Mouse (Mus musculus) embryonic facial prominence, embryonic 15.5 days (tissue): ENCODE data around the gene Ankrd9. TPM values are rescaled to one million over a fixed set of nuclear protein-coding genes. Genes with fewer than 3 reads are reported as not detected.

Experiments
- ATAC-seq: fragments of 200-750 bp; cut with Nextera tagmentation; 2 replicates; pipeline ENCODE4 v1.8.0; 2017; ENCODE audit warnings: low read depth, moderate TSS enrichment; ENCODE audit not compliant: insufficient number of reproducible peaks, low FRiP score, low TSS enrichment
- H3K27ac ChIP-seq: fragments of 300-500 bp; sonication (generic); replicated peaks from 2 replicates; pipeline ENCODE4 v1.5.1; 2015; ENCODE audit warnings: mild to moderate bottlenecking, inconsistent platforms
- H3K27me3 ChIP-seq: fragments of 300-500 bp; sonication (generic); 2 replicates; pipeline ENCODE4 v1.6.1; 2015; ENCODE audit warnings: inconsistent platforms
- H3K36me3 ChIP-seq: fragments of 300-500 bp; sonication (generic); 2 replicates; pipeline ENCODE4 v1.6.1; 2015; ENCODE audit warnings: mild to moderate bottlenecking, inconsistent platforms
- H3K4me1 ChIP-seq: fragments of 300-500 bp; sonication (generic); 2 replicates; pipeline ENCODE4 v1.6.1; 2015; ENCODE audit warnings: inconsistent platforms
- H3K4me2 ChIP-seq: fragments of 300-500 bp; sonication (generic); replicated peaks from 2 replicates; pipeline ENCODE4 v1.6.1; 2015; ENCODE audit warnings: mild to moderate bottlenecking, inconsistent platforms
- H3K4me3 ChIP-seq: fragments of 300-500 bp; sonication (generic); replicated peaks from 2 replicates; pipeline ENCODE4 v1.5.1; 2015; ENCODE audit warnings: mild to moderate bottlenecking, inconsistent platforms
- H3K9ac ChIP-seq: fragments of 300-500 bp; sonication (generic); 2 replicates; pipeline ENCODE4 v1.6.1; 2015; ENCODE audit warnings: inconsistent platforms
- H3K9me3 ChIP-seq: fragments of 300-500 bp; sonication (generic); replicated peaks from 2 replicates; pipeline ENCODE4 v1.6.1; 2016; ENCODE audit warnings: inconsistent platforms
- WGBS: fragments of 180-500 bp; shearing (Covaris S2); methylation state at CpG from one replicate; pipeline ENCODE4 v1.1.7; 2015; 5-methylcytosine and 5-hydroxymethylcytosine counted together
- polyA plus RNA-seq: library from polyadenylated mRNA; unstranded; fragments of >200 nt; fragmentation: Nextera tagmentation; extraction: Ambion mirVana; gene quantifications from 2 replicates; pipeline ENCODE4 v1.2.1, GENCODE M21; 2015

Gene Ankrd9
- polyA plus RNA-seq, 1 experiment from 2014 or later: 16.6 TPM

DNA sequence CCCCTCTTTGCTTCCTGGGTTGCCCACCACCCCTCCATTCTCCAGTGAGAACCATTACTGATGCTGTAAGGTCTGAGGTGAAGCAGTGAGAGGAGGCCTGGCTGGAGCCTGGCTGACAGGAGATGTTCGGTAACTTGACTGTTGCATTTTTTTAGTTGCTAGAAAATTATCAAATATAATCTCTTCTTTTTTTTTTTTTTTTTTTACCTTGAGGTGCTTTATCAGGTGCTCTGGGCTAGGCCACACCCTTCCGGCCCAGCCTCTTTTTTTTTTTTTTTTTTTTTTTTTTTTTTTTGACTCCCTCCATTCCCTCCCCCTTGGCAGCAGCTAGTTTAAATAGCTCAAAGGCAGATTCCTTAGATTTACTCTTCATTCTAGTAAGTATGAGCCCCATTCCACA, 24.9 kb downstream of the Ankrd9 start:
- Histone ChIP-seq H3K4me1 (no peaks in the 10 kb centered on the region), H3K4me2 (no peak overlapping the region), H3K4me3 (no peak overlapping the region), H3K9me3 (no peaks in the 10 kb centered on the region), H3K9ac (no peak overlapping the region), H3K36me3 (peaks cover 29% of the 10 kb centered on the region), H3K27me3 (no peaks in the 10 kb centered on the region), H3K27ac (no peak overlapping the region)
- no peak for ATAC-seq
- WGBS: 81% methylated on average over 2 of the region's 2 CpGs

DNA sequence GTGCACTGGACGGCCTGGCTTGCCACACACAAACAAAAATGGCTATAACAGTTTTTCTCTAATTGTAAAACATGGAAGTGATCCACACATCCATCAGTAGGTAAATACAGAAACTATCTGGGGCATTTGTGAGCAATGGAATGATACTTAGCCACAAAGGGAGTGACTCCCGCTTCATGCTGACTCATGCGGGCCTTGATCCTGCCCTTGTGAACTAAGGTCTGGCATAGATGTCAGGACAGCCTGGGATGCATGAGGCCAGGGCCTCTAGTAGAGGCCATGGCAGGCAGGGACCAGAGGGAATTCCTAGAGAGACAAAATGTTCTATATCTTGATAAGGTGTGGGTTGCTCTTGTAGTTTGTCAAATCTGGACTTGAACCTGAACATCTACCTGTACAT, 25.4 kb downstream of the Ankrd9 start:
- peaks cover 32% of the 10 kb centered on the region for H3K36me3 ChIP-seq
- no peaks in the 10 kb centered on the region for H3K9me3 ChIP-seq
- H3K27ac ChIP-seq: no peak overlapping the region
- H3K4me1 ChIP-seq: no peaks in the 10 kb centered on the region
- H3K4me2 ChIP-seq: no peak overlapping the region
- WGBS: 84% methylated on average over 3 of the region's 3 CpGs
- no peak overlapping the region for H3K4me3 ChIP-seq
- ATAC-seq: no peak
- H3K9ac ChIP-seq: no peak overlapping the region
- no peaks in the 10 kb centered on the region for H3K27me3 ChIP-seq

DNA sequence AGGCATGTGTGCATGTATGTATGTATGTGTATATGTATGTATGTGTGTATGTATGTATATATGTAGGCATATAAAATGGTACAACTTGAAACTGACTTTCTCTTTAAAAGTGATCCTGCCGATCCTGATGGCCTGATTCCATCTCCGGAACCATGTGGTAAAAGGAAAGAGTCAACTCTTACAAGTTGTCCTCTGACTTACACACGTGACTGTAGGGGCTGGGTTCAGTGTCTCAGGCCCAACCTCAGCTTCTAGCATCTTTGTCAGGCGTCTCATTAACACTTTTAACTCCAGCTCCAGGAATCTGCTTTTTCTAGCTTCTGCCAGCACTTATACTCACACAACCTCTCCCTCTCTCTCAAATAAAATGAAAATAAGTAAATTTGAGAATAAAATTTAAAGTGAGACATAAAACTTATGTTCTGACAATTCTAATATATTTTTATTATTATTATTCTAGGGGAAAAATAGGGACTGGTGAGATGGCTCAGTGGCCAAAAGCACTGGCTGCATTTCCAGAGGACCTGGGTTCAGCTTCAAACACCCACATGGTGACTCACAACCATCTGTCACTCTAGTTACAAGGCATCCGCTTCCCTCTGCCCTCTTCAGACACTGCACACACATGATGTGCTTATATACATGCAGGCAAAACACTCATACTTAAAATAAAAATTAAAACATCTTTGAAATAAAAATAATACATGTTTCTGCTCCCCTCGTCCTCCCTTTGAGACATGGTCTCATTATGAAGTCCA, 26.0 kb downstream of the Ankrd9 start:
- ATAC-seq: no peak
- Histone ChIP-seq H3K36me3 (peaks cover 38% of the 10 kb centered on the region), H3K4me1 (no peaks in the 10 kb centered on the region), H3K4me2 (no peak overlapping the region), H3K4me3 (no peak overlapping the region), H3K27me3 (no peaks in the 10 kb centered on the region), H3K27ac (no peak overlapping the region), H3K9ac (no peak overlapping the region), H3K9me3 (no peaks in the 10 kb centered on the region)
- 78% methylated on average over 6 of the region's 6 CpGs for WGBS

DNA sequence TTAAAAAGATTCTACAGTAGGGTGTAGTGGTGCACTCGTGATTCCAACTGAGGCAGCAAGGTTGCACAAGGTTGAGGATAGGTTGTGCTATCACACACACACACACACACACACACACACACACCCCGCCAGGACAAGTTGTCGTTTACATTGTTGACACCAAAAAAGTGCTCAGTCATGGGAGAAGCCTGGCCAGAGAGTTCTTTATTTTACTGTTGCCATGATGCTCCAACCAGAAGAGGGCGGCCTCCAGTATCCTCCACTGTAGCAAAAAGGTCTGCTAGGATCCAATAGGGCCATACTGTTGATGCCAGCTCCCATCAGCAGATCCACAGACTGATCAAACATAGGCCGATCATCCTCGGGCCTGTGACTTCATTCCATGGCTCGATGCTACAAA, 27.6 kb downstream of the Ankrd9 start:
- H3K4me3 ChIP-seq: no peak overlapping the region
- H3K9ac ChIP-seq: no peak overlapping the region
- H3K27ac ChIP-seq: no peak overlapping the region
- no peaks in the 10 kb centered on the region for H3K4me1 ChIP-seq
- H3K36me3 ChIP-seq: peaks cover 45% of the 10 kb centered on the region
- no peaks in the 10 kb centered on the region for H3K27me3 ChIP-seq
- H3K9me3 ChIP-seq: no peaks in the 10 kb centered on the region
- ATAC-seq: no peak
- 79% methylated on average over 7 of the region's 7 CpGs for WGBS
- no peak overlapping the region for H3K4me2 ChIP-seq

DNA sequence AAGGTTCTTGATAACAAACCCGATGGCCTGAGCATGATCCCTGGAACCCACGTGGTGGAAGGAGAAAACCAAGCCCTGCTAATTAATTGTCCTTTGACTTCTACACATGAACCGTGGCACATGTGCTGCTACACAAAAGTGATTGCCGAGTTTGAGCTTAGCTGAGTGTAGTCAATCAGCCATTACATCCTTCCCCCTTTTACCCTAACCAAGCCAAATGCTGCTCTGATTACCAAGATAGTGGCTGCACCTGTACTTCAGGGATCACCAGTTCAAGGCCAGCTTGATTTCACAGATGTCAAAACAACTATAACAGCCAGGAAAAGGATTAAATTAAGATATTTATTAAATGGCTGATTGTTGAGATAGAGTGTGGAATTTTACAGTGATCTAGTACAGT, 28.7 kb downstream of the Ankrd9 start:
- Histone ChIP-seq H3K4me1 (no peaks in the 10 kb centered on the region), H3K4me3 (no peak overlapping the region), H3K4me2 (no peak overlapping the region), H3K9me3 (no peaks in the 10 kb centered on the region), H3K36me3 (peaks cover 41% of the 10 kb centered on the region), H3K27ac (no peak overlapping the region), H3K27me3 (no peaks in the 10 kb centered on the region), H3K9ac (no peak overlapping the region)
- 79% methylated on average over 4 of the region's 4 CpGs for WGBS
- ATAC-seq: no peak

DNA sequence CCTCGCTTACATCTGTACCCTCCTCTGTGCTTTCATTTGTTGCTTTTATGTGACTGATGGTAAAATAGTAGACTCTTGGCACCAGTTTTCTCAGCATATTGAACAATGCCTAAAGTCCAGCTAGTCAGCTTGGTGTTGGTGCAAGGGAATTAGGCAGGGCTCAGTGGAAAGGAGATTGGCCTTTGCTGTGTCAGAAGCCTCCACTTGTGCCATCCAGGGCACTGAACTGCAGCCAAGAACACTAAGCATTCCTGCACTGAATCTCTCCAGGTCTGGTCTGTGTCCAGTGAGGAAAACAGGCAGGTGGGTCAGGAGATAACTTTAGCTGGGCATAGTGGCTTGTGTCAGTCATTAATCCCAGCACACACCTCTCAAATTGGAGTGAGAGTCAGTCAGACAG, 29.4 kb downstream of the Ankrd9 start:
- Histone ChIP-seq H3K36me3 (peaks cover 44% of the 10 kb centered on the region), H3K4me1 (no peaks in the 10 kb centered on the region), H3K9ac (no peak overlapping the region), H3K27me3 (no peaks in the 10 kb centered on the region), H3K4me3 (no peak overlapping the region), H3K4me2 (no peak overlapping the region), H3K9me3 (no peaks in the 10 kb centered on the region), H3K27ac (no peak overlapping the region)
- ATAC-seq: no peak
- WGBS: 94% methylated on average over 1 of the region's 1 CpGs

DNA sequence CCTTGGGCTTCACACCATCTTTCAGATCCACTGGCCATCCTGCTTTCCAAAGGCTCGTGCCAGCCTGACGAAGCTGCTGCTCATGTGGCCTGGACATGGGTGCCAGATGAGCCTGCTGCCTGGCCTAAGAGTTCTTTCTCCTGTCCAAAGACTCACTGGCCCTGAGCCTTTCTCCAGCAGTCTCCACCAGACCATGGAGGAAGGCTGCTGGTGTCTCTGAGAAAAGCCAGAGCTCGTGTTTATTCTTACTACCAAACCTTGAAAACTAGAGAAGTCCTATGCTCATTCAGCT, 30.0 kb downstream of the Ankrd9 start:
- no peak overlapping the region for H3K9ac ChIP-seq
- WGBS: 91% methylated on average over 3 of the region's 3 CpGs
- no peak for ATAC-seq
- no peaks in the 10 kb centered on the region for H3K9me3 ChIP-seq
- no peak overlapping the region for H3K4me3 ChIP-seq
- no peak overlapping the region for H3K4me2 ChIP-seq
- H3K27ac ChIP-seq: no peak overlapping the region
- no peaks in the 10 kb centered on the region for H3K27me3 ChIP-seq
- peaks cover 44% of the 10 kb centered on the region for H3K36me3 ChIP-seq
- H3K4me1 ChIP-seq: no peaks in the 10 kb centered on the region

DNA sequence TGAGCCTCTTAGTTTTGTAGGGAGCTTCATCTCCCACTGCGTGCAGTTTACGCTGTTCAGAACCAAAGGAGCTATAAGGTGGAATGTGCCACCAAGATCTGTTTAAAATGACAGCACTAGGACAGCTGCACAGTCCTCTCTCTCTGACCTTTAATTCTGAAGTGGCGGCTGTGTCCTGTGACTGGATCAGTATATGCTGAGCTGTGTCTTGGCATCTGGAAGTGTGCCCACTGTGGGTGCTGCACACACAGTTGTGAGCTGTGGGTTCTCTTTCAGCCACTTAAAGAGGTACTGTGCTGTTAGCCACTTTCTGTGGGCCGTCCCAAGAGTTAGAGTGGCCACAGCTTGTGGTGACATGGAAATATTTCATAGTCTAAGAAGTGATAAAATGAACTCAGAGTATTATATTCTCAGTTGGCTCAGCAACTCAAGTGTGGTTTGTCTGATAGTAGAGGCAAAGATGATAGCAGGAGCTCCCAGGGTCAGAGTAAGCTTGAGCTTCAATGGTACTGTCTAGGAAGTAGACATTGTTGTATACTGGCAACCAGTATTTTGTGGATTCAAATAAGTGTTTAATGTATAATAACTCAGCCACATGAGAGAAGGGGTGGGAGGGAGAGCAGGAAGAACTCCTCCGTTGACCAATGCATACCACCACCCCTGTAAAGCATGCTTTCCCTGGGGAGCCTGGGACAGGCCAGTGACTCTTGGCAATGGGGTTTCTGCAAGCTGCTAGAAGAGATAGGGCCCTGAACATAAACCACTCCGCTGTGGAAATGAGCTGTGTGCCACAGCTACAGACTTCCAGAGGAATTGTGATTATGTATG, 30.5 kb downstream of the Ankrd9 start:
- no peak for ATAC-seq
- Histone ChIP-seq H3K27ac (no peak overlapping the region), H3K4me3 (no peak overlapping the region), H3K4me1 (no peaks in the 10 kb centered on the region), H3K9ac (no peak overlapping the region), H3K36me3 (peaks cover 44% of the 10 kb centered on the region), H3K27me3 (no peaks in the 10 kb centered on the region), H3K9me3 (no peaks in the 10 kb centered on the region), H3K4me2 (no peak overlapping the region)
- 86% methylated on average over 6 of the region's 6 CpGs for WGBS

DNA sequence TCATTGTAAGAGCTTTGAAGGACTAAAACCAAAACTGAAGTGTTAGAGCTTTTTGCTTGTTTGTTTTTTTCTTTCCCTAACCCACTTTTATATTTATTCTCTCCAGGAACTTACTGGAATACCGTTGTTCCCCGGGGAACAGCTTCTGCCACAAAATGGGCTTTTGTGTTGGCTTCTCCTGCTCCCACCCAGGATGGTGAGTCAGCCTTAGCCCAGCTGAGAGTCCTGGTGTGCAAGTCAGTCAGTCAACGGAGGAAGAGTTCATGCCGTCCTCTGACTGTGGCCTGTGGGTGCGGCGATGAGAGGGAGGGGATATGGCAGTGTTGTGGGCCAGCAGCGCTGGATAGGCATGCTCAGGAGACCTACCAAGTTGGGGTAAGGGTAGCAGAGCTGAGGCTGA, 32.6 kb downstream of the Ankrd9 start:
- no peak overlapping the region for H3K4me2 ChIP-seq
- no peak overlapping the region for H3K9ac ChIP-seq
- no peaks in the 10 kb centered on the region for H3K4me1 ChIP-seq
- no peak overlapping the region for H3K27ac ChIP-seq
- H3K9me3 ChIP-seq: no peaks in the 10 kb centered on the region
- H3K36me3 ChIP-seq: peaks cover 48% of the 10 kb centered on the region
- H3K27me3 ChIP-seq: no peaks in the 10 kb centered on the region
- ATAC-seq: no peak
- WGBS: 84% methylated on average over 7 of the region's 7 CpGs
- no peak overlapping the region for H3K4me3 ChIP-seq

DNA sequence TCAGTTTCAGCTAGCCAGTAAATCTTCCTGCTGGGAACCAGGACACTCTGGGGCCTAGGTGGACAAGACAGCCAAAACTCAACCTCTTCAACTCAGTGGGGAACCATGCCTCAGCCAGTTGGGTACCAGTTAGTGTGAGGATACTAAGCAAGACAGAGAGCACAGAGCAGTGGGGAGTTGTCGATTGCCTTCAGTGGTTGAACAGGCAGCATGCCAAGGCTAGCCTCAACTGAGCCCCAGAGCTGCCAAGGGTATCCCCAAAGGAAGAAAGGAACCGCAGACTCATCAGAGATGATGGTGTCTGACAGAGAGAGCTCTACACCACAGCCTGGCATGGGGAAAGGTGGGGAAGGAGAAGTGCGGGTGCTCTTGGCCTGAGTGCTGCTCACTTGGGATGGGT, 38.0 kb downstream of the Ankrd9 start:
- H3K4me1 ChIP-seq: peaks cover 5% of the 10 kb centered on the region; the same call in 1 of the 2 replicates
- WGBS: 88% methylated on average over 3 of the region's 3 CpGs
- ATAC-seq: no peak

DNA sequence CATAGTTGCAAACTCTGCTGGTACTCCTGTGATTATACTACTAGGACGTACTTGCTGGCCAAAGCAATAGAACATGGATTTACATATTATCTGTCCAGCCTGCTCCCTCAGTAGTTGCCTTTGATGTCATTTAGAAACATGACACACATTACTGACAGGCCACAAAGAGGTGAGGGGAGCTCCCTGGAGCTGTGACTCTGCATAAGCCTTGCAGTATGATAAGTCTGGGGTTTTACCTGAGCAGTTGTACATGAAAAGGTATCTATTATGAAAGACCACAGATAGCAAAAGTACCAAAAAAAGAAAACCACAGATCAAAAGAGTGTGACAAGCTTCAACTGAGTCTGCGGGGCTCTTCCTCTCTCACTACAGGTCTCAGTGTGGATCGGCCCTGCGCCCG, 39.5 kb downstream of the Ankrd9 start:
- Histone ChIP-seq H3K4me3 (no peak overlapping the region), H3K27ac (no peak overlapping the region), H3K4me2 (no peak overlapping the region), H3K4me1 (peaks cover 5% of the 10 kb centered on the region; the same call in 1 of the 2 replicates), H3K27me3 (no peaks in the 10 kb centered on the region), H3K9ac (no peak overlapping the region), H3K9me3 (no peaks in the 10 kb centered on the region), H3K36me3 (peaks cover 27% of the 10 kb centered on the region)
- WGBS: 96% methylated on average over 5 of the region's 5 CpGs
- no peak for ATAC-seq

More for the DNA sequence above, 38.0 kb downstream of the Ankrd9 start:
- no peak overlapping the region for H3K27ac ChIP-seq
- no peaks in the 10 kb centered on the region for H3K27me3 ChIP-seq
- no peak overlapping the region for H3K4me3 ChIP-seq
- peaks cover 33% of the 10 kb centered on the region for H3K36me3 ChIP-seq
- H3K4me2 ChIP-seq: no peak overlapping the region
- no peaks in the 10 kb centered on the region for H3K9me3 ChIP-seq
- H3K9ac ChIP-seq: no peak overlapping the region
